Mouse (Mus musculus): ENCODE measurements at regions not wholly inside any gene's neighbourhood (a gene's known extent, or its start where the extent isn't known, plus 50 kb on each side); places are given as distances from the start of the nearest gene placed in this dataset.

GRCm38 (mm10) chr10:23542712-23543111 lies 192.1 kb upstream of the Eya4 start:
- no peak for TF ChIP-seq CTCF (IDR thresholded peaks at IDR 0.05; ENCODE audit: borderline replicate concordance, extremely low read depth, insufficient read depth, insufficient read length)
- no peak for TF ChIP-seq POLR2A (IDR thresholded peaks at IDR 0.05; ENCODE audit: borderline replicate concordance, extremely low read depth, insufficient read depth, insufficient read length, poor library complexity, severe bottlenecking)
- no peak for DNase-seq (ENCODE audit: low read depth)

- TF ChIP-seq POLR2A (IDR thresholded peaks at IDR 0.05; ENCODE audit: borderline replicate concordance, extremely low read depth, insufficient read depth, insufficient read length, poor library complexity, severe bottlenecking) = no peak
- no peak for TF ChIP-seq CTCF (IDR thresholded peaks at IDR 0.05; ENCODE audit: borderline replicate concordance, extremely low read depth, insufficient read depth, insufficient read length)
- no peak for DNase-seq (ENCODE audit: low read depth)
Measured at GRCm38 (mm10) chr10:23541914-23542313, 191.3 kb upstream of the Eya4 start.

GRCm38 (mm10) chr10:23534636-23535035 lies 184.1 kb upstream of the Eya4 start:
- TF ChIP-seq POLR2A (IDR thresholded peaks at IDR 0.05; ENCODE audit: borderline replicate concordance, extremely low read depth, insufficient read depth, insufficient read length, poor library complexity, severe bottlenecking) (no peak), CTCF (IDR thresholded peaks at IDR 0.05; ENCODE audit: borderline replicate concordance, extremely low read depth, insufficient read depth, insufficient read length) (no peak)
- no peak for DNase-seq (ENCODE audit: low read depth)

GRCm38 (mm10) chr10:23531964-23532758 lies 181.6 kb upstream of the Eya4 start:
- no peak for DNase-seq (ENCODE audit: low read depth)
- no peak for TF ChIP-seq CTCF (IDR thresholded peaks at IDR 0.05; ENCODE audit: borderline replicate concordance, extremely low read depth, insufficient read depth, insufficient read length)
- no peak for TF ChIP-seq POLR2A (IDR thresholded peaks at IDR 0.05; ENCODE audit: borderline replicate concordance, extremely low read depth, insufficient read depth, insufficient read length, poor library complexity, severe bottlenecking)

GRCm38 (mm10) chr10:23530715-23531114 lies 180.1 kb upstream of the Eya4 start:
- no peak for DNase-seq (ENCODE audit: low read depth)
- TF ChIP-seq CTCF (IDR thresholded peaks at IDR 0.05; ENCODE audit: borderline replicate concordance, extremely low read depth, insufficient read depth, insufficient read length) (no peak), POLR2A (IDR thresholded peaks at IDR 0.05; ENCODE audit: borderline replicate concordance, extremely low read depth, insufficient read depth, insufficient read length, poor library complexity, severe bottlenecking) (no peak)

GRCm38 (mm10) chr10:23526796-23527195 lies 176.2 kb upstream of the Eya4 start:
- TF ChIP-seq CTCF (IDR thresholded peaks at IDR 0.05; ENCODE audit: borderline replicate concordance, extremely low read depth, insufficient read depth, insufficient read length) (no peak), POLR2A (IDR thresholded peaks at IDR 0.05; ENCODE audit: borderline replicate concordance, extremely low read depth, insufficient read depth, insufficient read length, poor library complexity, severe bottlenecking) (no peak)

GRCm38 (mm10) chr10:23522664-23523063 lies 172.1 kb upstream of the Eya4 start:
- TF ChIP-seq POLR2A (IDR thresholded peaks at IDR 0.05; ENCODE audit: borderline replicate concordance, extremely low read depth, insufficient read depth, insufficient read length, poor library complexity, severe bottlenecking) (no peak), CTCF (IDR thresholded peaks at IDR 0.05; ENCODE audit: borderline replicate concordance, extremely low read depth, insufficient read depth, insufficient read length) (no peak)
- DNase-seq (ENCODE audit: low read depth) = no peak

More at GRCm38 (mm10) chr10:23526796-23527195, 176.2 kb upstream of the Eya4 start:
- DNase-seq (ENCODE audit: low read depth) = no peak

GRCm38 (mm10) chr10:23493647-23494046 lies 143.1 kb upstream of the Eya4 start:
- TF ChIP-seq POLR2A (IDR thresholded peaks at IDR 0.05; ENCODE audit: borderline replicate concordance, extremely low read depth, insufficient read depth, insufficient read length, poor library complexity, severe bottlenecking) (no peak), CTCF (IDR thresholded peaks at IDR 0.05; ENCODE audit: borderline replicate concordance, extremely low read depth, insufficient read depth, insufficient read length) (no peak)
- no peak for DNase-seq (ENCODE audit: low read depth)

- TF ChIP-seq POLR2A (IDR thresholded peaks at IDR 0.05; ENCODE audit: borderline replicate concordance, extremely low read depth, insufficient read depth, insufficient read length, poor library complexity, severe bottlenecking) (no peak), CTCF (IDR thresholded peaks at IDR 0.05; ENCODE audit: borderline replicate concordance, extremely low read depth, insufficient read depth, insufficient read length) (no peak)
- no peak for DNase-seq (ENCODE audit: low read depth)
Measured at GRCm38 (mm10) chr10:23492971-23493370, 142.4 kb upstream of the Eya4 start.

GRCm38 (mm10) chr10:23488996-23489395 lies 138.4 kb upstream of the Eya4 start:
- TF ChIP-seq CTCF (IDR thresholded peaks at IDR 0.05; ENCODE audit: borderline replicate concordance, extremely low read depth, insufficient read depth, insufficient read length) = no peak
- DNase-seq (ENCODE audit: low read depth) = no peak

- no peak for DNase-seq (ENCODE audit: low read depth)
- no peak for TF ChIP-seq CTCF (IDR thresholded peaks at IDR 0.05; ENCODE audit: borderline replicate concordance, extremely low read depth, insufficient read depth, insufficient read length)
- no peak for TF ChIP-seq POLR2A (IDR thresholded peaks at IDR 0.05; ENCODE audit: borderline replicate concordance, extremely low read depth, insufficient read depth, insufficient read length, poor library complexity, severe bottlenecking)
Measured at GRCm38 (mm10) chr10:23480474-23480873, 129.9 kb upstream of the Eya4 start.

GRCm38 (mm10) chr10:23478902-23479301 lies 128.3 kb upstream of the Eya4 start:
- DNase-seq (ENCODE audit: low read depth) = no peak
- TF ChIP-seq POLR2A (IDR thresholded peaks at IDR 0.05; ENCODE audit: borderline replicate concordance, extremely low read depth, insufficient read depth, insufficient read length, poor library complexity, severe bottlenecking) (no peak), CTCF (IDR thresholded peaks at IDR 0.05; ENCODE audit: borderline replicate concordance, extremely low read depth, insufficient read depth, insufficient read length) (no peak)

Measured in brain, embryonic 14.5 days (tissue).